Mouse (Mus musculus): ENCODE measurements around the gene Slain1. TPM values are rescaled to one million over a fixed set of nuclear protein-coding genes. Genes with fewer than 3 reads are reported as not detected.

Slain1 gene
- polyA plus RNA-seq, 1 experiment from 2014 or later, result 0.13 TPM

DNA sequence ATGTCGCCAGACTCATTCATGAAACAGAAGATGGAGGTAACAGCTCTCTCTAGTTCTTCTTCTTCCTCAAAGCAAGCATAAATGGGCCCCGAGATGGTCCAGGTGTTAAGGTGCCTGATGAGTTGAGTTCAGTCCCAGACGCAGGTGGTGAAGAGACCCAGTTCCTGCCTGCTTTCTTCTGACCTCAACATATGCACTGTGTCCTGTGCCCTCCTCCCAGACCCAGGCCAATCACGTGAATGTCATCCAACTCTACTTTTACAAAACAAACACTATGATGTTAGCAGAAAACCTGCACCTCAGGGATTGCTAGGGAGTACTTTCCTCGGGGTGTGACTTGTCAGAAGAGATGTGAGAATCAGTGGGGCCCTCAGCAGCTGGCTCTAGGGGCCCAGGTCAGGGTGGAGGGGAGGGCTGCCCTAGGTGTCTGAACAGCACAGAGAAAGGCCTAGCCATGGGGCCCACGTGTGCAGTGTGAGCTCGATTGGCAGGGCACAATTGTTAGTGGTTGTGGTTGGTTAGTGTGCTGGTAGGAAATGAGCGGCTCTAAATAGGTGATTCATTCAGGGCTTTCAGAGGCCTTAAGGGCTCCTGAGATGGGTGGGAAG, 16.4 kb downstream of the Slain1 start:
- Histone ChIP-seq H3K27ac (no peak overlapping the region), H3K9me3 (replicated peaks) (0 out of 2 replicates have a peak, but pooled peaks cover 2% of the 10 kb centered on the region), H3K27me3 (no peaks in the 10 kb centered on the region), H3K4me2 (no peak overlapping the region), H3K4me1 (replicated peaks) (no peaks in the 10 kb centered on the region), H3K9ac (no peak overlapping the region), H3K4me3 (replicated peaks) (no peak overlapping the region), H3K36me3 (no peaks in the 10 kb centered on the region)
- DNase-seq (no peak), ATAC-seq (ENCODE audit: low read depth) (no peak)
- 55% methylated on average over 8 of the region's 8 CpGs for WGBS (ENCODE audit: insufficient replicate concordance)

DNA sequence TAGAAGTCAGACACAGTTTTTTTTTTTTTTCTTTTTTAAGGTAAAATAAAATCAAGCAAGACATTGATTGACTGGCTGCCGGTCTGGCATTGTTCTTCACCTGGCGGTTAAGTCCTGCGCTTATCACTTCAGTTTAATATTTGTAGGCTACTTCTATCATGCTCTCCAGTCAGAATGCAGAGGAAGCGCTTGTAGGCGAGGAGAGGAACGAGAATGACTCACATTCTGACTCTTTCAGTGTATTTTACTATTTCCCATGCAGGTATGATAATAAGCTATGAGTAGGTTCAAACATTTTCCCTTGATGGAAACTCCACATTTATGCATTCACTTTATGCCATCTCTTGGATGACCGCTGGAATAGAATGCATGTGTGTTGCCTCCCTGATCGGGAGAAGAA, 17.0 kb downstream of the Slain1 start:
- Histone ChIP-seq H3K27me3 (no peaks in the 10 kb centered on the region), H3K4me3 (replicated peaks) (no peak overlapping the region), H3K27ac (no peak overlapping the region), H3K36me3 (no peaks in the 10 kb centered on the region), H3K4me2 (no peak overlapping the region), H3K4me1 (replicated peaks) (no peaks in the 10 kb centered on the region), H3K9me3 (replicated peaks) (0 out of 2 replicates have a peak, but pooled peaks cover 2% of the 10 kb centered on the region), H3K9ac (no peak overlapping the region)
- 80% methylated on average over 8 of the region's 8 CpGs for WGBS (ENCODE audit: insufficient replicate concordance)
- ATAC-seq (ENCODE audit: low read depth), result no peak
- no peak for DNase-seq

DNA sequence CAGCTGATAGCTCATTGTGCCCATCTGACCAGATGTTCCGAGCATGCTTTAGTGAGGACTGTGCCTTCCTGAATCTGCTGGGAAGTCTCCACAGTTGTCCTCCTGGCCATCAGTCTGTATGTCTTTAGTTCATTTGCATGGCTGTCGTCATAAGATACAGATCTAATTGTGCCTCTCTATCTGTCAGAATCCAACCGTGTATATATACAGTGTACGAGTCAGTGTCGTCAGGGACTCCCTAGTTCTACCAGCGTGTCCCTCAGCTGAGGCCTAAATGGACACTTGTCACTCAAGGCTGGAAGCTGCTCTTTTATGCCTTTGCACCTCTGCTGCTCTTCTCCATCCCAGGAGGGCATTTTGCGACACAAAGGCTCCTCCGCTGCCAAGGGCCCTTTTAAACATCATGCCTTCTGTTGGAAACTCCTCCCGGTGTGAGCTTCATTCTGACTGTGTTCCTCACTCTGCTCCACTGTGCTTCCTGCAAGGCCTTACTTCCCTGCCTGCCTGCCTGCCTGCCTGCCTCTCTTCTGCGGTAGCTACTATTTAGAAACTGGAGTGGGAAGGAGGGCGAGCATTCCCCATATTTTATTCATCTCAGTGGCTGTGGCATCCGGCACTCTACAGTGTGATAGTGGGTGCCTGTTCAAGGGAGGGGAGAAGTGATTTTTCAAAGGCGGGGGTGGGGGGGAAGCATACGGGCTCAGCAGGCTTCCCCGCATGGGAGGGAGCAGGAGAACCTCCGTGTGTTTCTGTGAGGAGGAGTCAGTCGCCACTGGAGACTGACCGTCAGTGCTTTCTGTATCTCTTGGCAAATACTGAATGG, 29.6 kb downstream of the Slain1 start:
- H3K9me3 ChIP-seq (replicated peaks), result no peaks in the 10 kb centered on the region
- H3K4me3 ChIP-seq (replicated peaks), result no peak overlapping the region
- DNase-seq, result no peak
- no peak overlapping the region for H3K27ac ChIP-seq
- 45% methylated on average over 18 of the region's 18 CpGs for WGBS (ENCODE audit: insufficient replicate concordance)
- no peaks in the 10 kb centered on the region for H3K4me1 ChIP-seq (replicated peaks)
- 0 out of 2 replicates have a peak overlapping the region, but pooled peaks have one; percentile 14 for H3K4me2 ChIP-seq
- no peak overlapping the region for H3K9ac ChIP-seq
- no peaks in the 10 kb centered on the region for H3K27me3 ChIP-seq
- H3K36me3 ChIP-seq, result no peaks in the 10 kb centered on the region
- ATAC-seq (ENCODE audit: low read depth), result no peak

DNA sequence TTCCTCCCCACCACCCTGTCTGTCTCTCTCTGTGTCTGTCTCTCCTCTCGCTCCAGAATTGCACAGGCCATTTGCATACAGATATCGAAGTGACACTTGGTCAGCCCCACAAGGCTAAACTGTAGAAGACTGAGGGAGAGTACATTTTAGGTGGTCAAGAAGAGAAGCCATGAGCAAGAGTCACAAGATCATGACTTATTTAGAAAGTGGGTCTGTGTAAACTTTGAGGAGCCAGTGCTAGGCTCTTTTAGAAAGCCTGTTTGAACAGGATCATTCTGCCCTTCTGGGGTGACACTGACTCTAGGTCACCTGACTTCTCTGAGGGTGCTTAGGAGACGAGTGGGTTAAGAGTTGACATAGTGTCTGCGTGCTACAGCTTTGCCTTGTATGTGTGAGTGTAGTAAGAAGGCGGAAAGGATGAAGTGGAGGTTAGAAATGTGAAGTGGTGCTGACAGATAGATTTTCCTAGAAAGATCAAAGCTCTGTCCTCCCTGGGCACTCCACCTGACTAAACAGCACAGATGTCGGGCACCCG, 30.3 kb downstream of the Slain1 start:
- Histone ChIP-seq H3K36me3 (no peaks in the 10 kb centered on the region), H3K4me3 (replicated peaks) (no peak overlapping the region), H3K9me3 (replicated peaks) (no peaks in the 10 kb centered on the region), H3K27me3 (no peaks in the 10 kb centered on the region), H3K4me2 (no peak overlapping the region), H3K4me1 (replicated peaks) (no peaks in the 10 kb centered on the region), H3K9ac (no peak overlapping the region), H3K27ac (no peak overlapping the region)
- WGBS (ENCODE audit: insufficient replicate concordance), result 59% methylated on average over 7 of the region's 7 CpGs
- DNase-seq (no peak), ATAC-seq (ENCODE audit: low read depth) (no peak)

DNA sequence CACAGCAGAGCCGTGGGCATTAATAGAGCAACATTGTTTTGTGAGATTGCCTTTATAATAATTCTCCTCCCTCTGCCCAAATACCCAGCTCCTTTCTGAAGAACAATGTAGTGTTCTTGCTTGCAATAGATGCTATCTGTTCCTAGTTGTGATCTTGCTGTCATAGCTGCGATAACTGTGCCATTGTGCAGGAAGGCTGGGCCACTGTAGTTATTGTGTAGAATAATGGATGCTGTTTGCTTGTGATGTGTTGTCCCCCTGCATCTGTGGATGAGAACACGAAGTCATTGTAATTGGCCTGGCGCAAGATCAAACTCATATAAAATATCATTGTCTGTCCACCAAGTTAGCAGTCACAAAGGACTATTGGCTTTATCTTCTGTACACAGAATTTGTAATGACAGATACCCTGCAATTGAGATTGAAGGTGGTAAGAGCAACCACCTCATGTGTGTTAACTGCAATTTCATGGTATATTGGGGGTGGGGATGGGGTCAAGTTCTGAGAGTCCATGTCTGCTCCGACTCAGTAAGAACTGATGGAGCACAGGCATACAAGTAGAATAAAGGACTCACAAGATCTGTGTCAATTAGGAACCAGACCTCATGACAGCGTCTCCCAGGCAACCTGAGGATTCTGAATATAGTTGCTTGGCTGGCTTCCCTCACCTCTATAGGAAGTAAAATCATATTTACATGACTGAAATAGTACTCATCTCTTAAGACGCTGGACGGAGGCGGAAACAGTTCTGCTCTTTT, 32.8 kb downstream of the Slain1 start:
- 69% methylated on average over 9 of the region's 9 CpGs for WGBS (ENCODE audit: insufficient replicate concordance)
- Histone ChIP-seq H3K9me3 (replicated peaks) (no peaks in the 10 kb centered on the region), H3K4me3 (replicated peaks) (no peak overlapping the region), H3K4me2 (no peak overlapping the region), H3K4me1 (replicated peaks) (no peaks in the 10 kb centered on the region), H3K27me3 (no peaks in the 10 kb centered on the region), H3K9ac (no peak overlapping the region), H3K36me3 (no peaks in the 10 kb centered on the region), H3K27ac (no peak overlapping the region)
- no peak for DNase-seq
- no peak for ATAC-seq (ENCODE audit: low read depth)

DNA sequence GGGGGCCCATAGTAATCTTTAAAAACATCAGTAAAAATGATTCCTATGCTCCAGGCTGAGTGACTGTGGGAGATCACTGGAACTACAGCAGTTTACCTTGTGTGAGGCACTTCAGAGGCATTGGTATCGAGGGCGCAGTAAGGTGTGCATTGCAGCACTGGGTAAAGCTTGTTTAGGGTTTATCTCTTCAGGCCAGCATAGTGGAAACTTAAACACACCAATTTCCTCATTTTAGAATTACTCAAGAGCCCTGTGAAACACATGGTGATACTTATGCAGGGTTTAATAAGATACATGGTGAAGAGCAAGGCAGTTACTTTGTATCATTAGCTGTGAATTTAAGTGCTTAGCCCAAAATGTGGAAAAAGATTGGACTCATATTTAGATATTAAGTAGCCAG, 37.0 kb downstream of the Slain1 start:
- Histone ChIP-seq H3K4me3 (replicated peaks) (no peak overlapping the region), H3K9me3 (replicated peaks) (no peaks in the 10 kb centered on the region), H3K36me3 (no peaks in the 10 kb centered on the region), H3K27ac (no peak overlapping the region), H3K9ac (no peak overlapping the region), H3K4me1 (replicated peaks) (no peaks in the 10 kb centered on the region), H3K27me3 (no peaks in the 10 kb centered on the region), H3K4me2 (no peak overlapping the region)
- ATAC-seq (ENCODE audit: low read depth) (no peak), DNase-seq (no peak)
- WGBS (ENCODE audit: insufficient replicate concordance), result 56% methylated on average over 2 of the region's 2 CpGs

DNA sequence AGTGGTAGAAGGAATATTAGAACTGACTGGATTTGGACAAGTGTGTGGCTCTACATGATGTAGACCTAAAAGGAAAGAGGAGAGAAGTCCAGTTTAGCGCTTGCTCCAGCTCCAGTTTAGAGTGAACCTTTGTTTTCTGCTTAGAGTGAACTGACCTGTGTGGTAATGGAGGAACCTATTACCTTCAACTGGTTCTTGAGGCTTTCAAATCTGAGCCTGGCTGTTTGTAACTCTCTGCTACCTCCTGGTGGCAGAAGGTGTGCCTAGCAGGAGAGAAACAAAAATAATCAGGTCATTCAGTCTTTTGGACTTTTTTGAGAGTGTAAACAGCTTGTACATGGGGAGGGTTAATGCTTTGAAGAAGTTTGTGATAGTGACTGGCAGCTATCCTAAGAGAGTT, 44.3 kb downstream of the Slain1 start:
- no peak for DNase-seq
- Histone ChIP-seq H3K9ac (no peak overlapping the region), H3K36me3 (no peaks in the 10 kb centered on the region), H3K4me1 (replicated peaks) (no peaks in the 10 kb centered on the region), H3K4me2 (no peak overlapping the region), H3K9me3 (replicated peaks) (no peaks in the 10 kb centered on the region), H3K27ac (no peak overlapping the region), H3K4me3 (replicated peaks) (no peak overlapping the region), H3K27me3 (no peaks in the 10 kb centered on the region)
- ATAC-seq (ENCODE audit: low read depth), result no peak
- WGBS (ENCODE audit: insufficient replicate concordance), result 20% methylated on average over 1 of the region's 1 CpGs

DNA sequence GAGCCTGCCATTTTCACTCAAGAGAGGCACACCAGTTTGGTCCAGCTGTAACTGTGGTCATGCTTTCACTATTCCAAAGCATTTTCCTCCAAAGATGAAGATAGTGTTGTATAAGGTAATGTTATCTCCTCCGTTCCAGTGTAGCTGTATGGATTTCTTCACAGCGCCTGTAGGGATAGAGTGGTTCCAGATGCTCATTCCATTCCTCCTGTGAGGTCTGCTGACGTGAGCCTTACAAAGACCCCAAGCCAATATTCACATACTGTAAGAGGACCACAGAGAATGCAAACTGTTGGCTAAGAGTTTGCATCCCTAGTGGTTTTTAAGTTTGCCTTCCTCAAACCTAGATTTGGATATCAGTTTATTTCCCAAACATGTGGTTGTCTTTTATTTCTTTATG, 45.6 kb downstream of the Slain1 start:
- H3K4me3 ChIP-seq (replicated peaks), result no peak overlapping the region
- no peak overlapping the region for H3K4me2 ChIP-seq
- H3K9ac ChIP-seq, result no peak overlapping the region
- DNase-seq, result no peak
- no peaks in the 10 kb centered on the region for H3K36me3 ChIP-seq
- no peaks in the 10 kb centered on the region for H3K9me3 ChIP-seq (replicated peaks)
- no peaks in the 10 kb centered on the region for H3K4me1 ChIP-seq (replicated peaks)
- WGBS (ENCODE audit: insufficient replicate concordance), result 61% methylated on average over 3 of the region's 3 CpGs
- no peaks in the 10 kb centered on the region for H3K27me3 ChIP-seq
- no peak for ATAC-seq (ENCODE audit: low read depth)
- no peak overlapping the region for H3K27ac ChIP-seq

DNA sequence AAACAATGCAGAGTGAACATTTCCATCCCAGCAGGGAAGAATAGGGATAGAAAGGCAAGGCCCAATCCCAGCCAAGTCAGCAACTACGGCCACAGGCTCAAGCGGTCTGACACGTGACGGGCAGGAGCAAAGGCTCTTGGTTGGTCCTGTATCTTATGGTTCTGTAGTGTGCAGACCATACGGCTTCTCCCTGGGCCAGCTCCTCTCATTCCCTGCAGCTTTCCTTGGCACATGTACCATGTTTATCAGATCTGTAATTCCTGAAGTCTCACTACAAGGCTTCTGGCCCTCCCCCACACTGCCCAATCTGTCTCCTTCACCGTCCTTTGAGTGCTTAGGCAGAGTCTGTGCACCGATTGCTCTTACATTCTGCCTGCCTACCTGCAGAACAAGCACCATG, 47.1 kb downstream of the Slain1 start:
- H3K4me1 ChIP-seq (replicated peaks), result no peaks in the 10 kb centered on the region
- H3K9ac ChIP-seq, result no peak overlapping the region
- no peak overlapping the region for H3K4me2 ChIP-seq
- no peaks in the 10 kb centered on the region for H3K9me3 ChIP-seq (replicated peaks)
- ATAC-seq (ENCODE audit: low read depth) (no peak), DNase-seq (no peak)
- no peak overlapping the region for H3K27ac ChIP-seq
- WGBS (ENCODE audit: insufficient replicate concordance), result 82% methylated on average over 7 of the region's 7 CpGs
- H3K27me3 ChIP-seq, result no peaks in the 10 kb centered on the region
- H3K4me3 ChIP-seq (replicated peaks), result no peak overlapping the region
- H3K36me3 ChIP-seq, result no peaks in the 10 kb centered on the region

DNA sequence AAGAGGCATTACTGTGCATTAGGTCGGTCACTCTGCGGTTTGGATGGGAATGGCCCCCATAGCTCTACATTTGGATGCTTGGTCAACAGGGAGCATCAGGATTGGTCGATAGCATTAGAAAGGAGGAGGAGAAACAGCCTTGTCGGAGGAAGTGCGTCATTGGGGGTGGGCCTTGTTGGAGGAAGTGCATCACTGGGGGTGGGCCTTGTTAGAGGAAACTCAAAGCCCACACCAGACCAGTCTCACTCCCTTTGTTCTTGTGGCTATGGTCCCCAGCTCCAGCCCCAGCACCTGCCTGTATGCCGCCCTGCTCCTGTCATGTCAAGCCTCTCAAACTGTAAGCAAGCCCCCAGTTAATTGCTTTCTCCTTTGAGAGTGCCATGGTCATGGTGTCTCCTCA, 49.3 kb downstream of the Slain1 start:
- WGBS (ENCODE audit: insufficient replicate concordance), result 76% methylated on average over 6 of the region's 6 CpGs

DNA sequence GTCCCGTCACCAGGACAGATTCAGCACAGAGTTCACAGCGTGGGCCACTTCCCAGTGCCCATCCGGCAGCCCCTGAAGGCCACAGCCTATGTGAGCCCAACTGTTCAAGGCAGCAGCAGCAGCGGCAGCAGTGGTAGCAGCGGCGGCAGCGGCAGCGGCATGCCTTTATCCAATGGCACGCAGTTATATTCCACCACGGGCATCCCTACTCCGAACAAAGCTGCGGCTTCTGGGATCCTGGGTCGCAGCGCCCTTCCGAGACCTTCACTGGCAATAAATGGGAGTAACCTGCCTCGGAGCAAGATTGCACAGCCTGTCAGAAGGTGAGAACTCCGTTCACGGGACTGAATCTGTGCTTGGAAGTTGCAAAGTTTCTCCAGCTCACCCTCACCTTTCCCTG, 52.5 kb downstream of the Slain1 start:
- peaks cover 14% of the 10 kb centered on the region for H3K4me1 ChIP-seq (replicated peaks)
- H3K27ac ChIP-seq, result no peak overlapping the region
- no peak overlapping the region for H3K9ac ChIP-seq
- no peaks in the 10 kb centered on the region for H3K36me3 ChIP-seq
- H3K4me3 ChIP-seq (replicated peaks), result no peak overlapping the region
- H3K4me2 ChIP-seq, result no peak overlapping the region
- 85% methylated on average over 18 of the region's 18 CpGs for WGBS (ENCODE audit: insufficient replicate concordance)
- no peaks in the 10 kb centered on the region for H3K9me3 ChIP-seq (replicated peaks)
- no peak for DNase-seq
- no peaks in the 10 kb centered on the region for H3K27me3 ChIP-seq
- no peak for ATAC-seq (ENCODE audit: low read depth)

More for the DNA sequence above, 49.3 kb downstream of the Slain1 start:
- Histone ChIP-seq H3K27ac (no peak overlapping the region), H3K4me1 (replicated peaks) (no peaks in the 10 kb centered on the region), H3K36me3 (no peaks in the 10 kb centered on the region), H3K9ac (no peak overlapping the region), H3K4me2 (no peak overlapping the region), H3K4me3 (replicated peaks) (no peak overlapping the region), H3K27me3 (no peaks in the 10 kb centered on the region), H3K9me3 (replicated peaks) (no peaks in the 10 kb centered on the region)
- DNase-seq, result no peak
- no peak for ATAC-seq (ENCODE audit: low read depth)
